In the genomic region with DNA sequence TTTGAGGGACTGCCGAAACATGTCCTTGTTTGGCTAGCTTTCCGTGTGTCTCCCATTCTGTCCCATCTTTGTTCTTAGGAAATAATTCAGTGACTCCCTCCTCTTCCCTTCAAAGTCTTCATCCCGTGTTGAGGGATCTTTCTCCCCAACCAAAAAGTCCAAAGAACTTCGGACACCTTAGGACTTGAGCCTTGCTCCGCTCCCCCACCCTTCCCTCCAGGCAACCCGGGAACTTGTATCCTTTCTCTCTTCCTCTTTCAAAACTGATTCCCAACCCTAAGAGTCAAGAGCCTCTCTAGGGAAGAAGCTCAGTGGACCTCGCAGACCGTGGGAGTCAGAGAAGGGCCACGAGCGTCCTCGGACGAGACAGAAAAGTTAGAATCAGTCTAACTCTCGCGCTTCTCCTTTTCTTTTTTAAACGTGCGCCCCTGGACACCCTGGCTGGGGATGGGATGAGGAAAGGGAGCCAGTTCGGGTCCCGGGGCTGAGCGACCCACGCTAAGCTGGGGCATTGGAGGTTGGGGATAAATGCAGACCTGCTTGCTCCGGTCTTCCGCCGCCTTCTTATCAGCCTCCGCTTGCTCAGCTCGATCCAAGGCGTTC, we compare ENCODE assay signal across 8 mouse cellular contexts. TPM values are rescaled to one million over a fixed set of nuclear protein-coding genes. Genes with fewer than 3 reads are reported as not detected.
A peak's percentile ranks its signal among the peaks of the same experiment; 100 is the strongest.
DNase-seq lines count a peak whose midpoint lies in the region; ATAC-seq and TF ChIP-seq lines count a peak whose summit lies in the region.

No protein-coding gene starts in this region.

- intact Hi-C loops in gastrocnemius, adult 2 months (cut with DNase I): loop anchor here (5.0 kb wide), 3 partner anchors 109 to 164 kb away; no protein-coding TSS in a partner anchor

- H3K4me2 ChIP-seq in forebrain, postnatal 0 days (ENCODE audit: low read depth): peak overlapping the region; percentile 95
- H3K4me2 ChIP-seq in liver, embryonic 14.5 days (ENCODE audit: low read depth): peak overlapping the region; percentile 64

- peak overlapping the region; percentile 91 for H3K4me3 ChIP-seq in gastrocnemius, adult 2 months
- peak overlapping the region; percentile 60 for H3K4me3 ChIP-seq in C2C12 (ENCODE audit: insufficient read depth, poor library complexity, severe bottlenecking)
- H3K4me3 ChIP-seq in forebrain, postnatal 0 days (ENCODE audit: low read depth, low read length): peak overlapping the region; percentile 47
- peak overlapping the region; percentile 48 for H3K4me3 ChIP-seq in liver, embryonic 14.5 days (ENCODE audit: insufficient read depth in 1 of 2, low read depth in 2 of 2, low read length in 2 of 2)

- ATAC-seq in forebrain, postnatal 0 days: no peak
- no peak for ATAC-seq in liver, embryonic 14.5 days (ENCODE audit: insufficient read depth)

- no peak for DNase-seq in gastrocnemius, adult 2 months
- DNase-seq in gastrocnemius, postnatal 25 days: no peak
- no peak for DNase-seq in forebrain, postnatal 0 days
- no peak for DNase-seq in liver, embryonic 14.5 days (ENCODE audit: low read depth in 3 of 3, low spot score in 3 of 3)
- no peak for DNase-seq in gastrocnemius, adult 8-10 months (ENCODE audit: low spot score in 2 of 2)
- no peak for DNase-seq in frontal cortex, postnatal 14 days (ENCODE audit: low spot score in 2 of 2)
- no peak for DNase-seq in layer of hippocampus, postnatal 14 days (ENCODE audit: low spot score in 2 of 2)

- peaks cover 19% of the 10 kb centered on the region for H3K4me1 ChIP-seq in forebrain, postnatal 0 days (ENCODE audit: insufficient read depth)
- H3K4me1 ChIP-seq in liver, embryonic 14.5 days (replicated peaks; ENCODE audit: control insufficient read depth in 2 of 2, insufficient read depth in 2 of 2, low read length in 1 of 2): peaks cover 0 to 2% of the 10 kb centered on the region in 2 experiments; a peak in 3 of 4 replicates

- no peak for TF ChIP-seq EP300 in liver, embryonic 14.5 days (IDR thresholded peaks at IDR 0.05; ENCODE audit: low read depth)

- TF ChIP-seq CTCF in gastrocnemius, adult 2 months (IDR thresholded peaks at IDR 0.05): no peak
- TF ChIP-seq CTCF in C2C12 (IDR thresholded peaks at IDR 0.05; ENCODE audit: control insufficient read depth, insufficient read depth, insufficient read length): no peak
- no peak for TF ChIP-seq CTCF in forebrain, postnatal 0 days (IDR thresholded peaks at IDR 0.05; ENCODE audit: low read depth)
- TF ChIP-seq CTCF in liver, embryonic 14.5 days (IDR thresholded peaks at IDR 0.05; ENCODE audit: low read depth): no peak

- H3K27ac ChIP-seq in gastrocnemius, adult 2 months: peak overlapping the region; percentile 99
- H3K27ac ChIP-seq in forebrain, postnatal 0 days (ENCODE audit: low read depth, low read length): no peak overlapping the region
- H3K27ac ChIP-seq in liver, embryonic 14.5 days: no peak overlapping the region

- 4% methylated on average over 25 of the region's 26 CpGs for WGBS in forebrain, postnatal 0 days
- 1% methylated on average over 26 of the region's 26 CpGs for WGBS in liver, embryonic 14.5 days (ENCODE audit: insufficient replicate concordance)

- no peaks in the 10 kb centered on the region for H3K9me3 ChIP-seq in forebrain, postnatal 0 days (ENCODE audit: low read length)
- no peaks in the 10 kb centered on the region for H3K9me3 ChIP-seq in liver, embryonic 14.5 days (ENCODE audit: control insufficient read depth, low read length)

- H3K79me2 ChIP-seq in C2C12 (ENCODE audit: control insufficient read depth, insufficient read depth): peaks cover 55% of the 10 kb centered on the region

- H3K27me3 ChIP-seq in C2C12 (ENCODE audit: control insufficient read depth, insufficient read depth, insufficient read length): no peaks in the 10 kb centered on the region
- H3K27me3 ChIP-seq in forebrain, postnatal 0 days (ENCODE audit: insufficient read depth, low read length): peaks cover 33% of the 10 kb centered on the region
- peaks cover 74% of the 10 kb centered on the region for H3K27me3 ChIP-seq in liver, embryonic 14.5 days (ENCODE audit: control insufficient read depth, insufficient read depth, low read length)

- H3K79me3 ChIP-seq in C2C12 (ENCODE audit: low read depth): peaks cover 42% of the 10 kb centered on the region

- peak overlapping the region; percentile 63 for H3ac ChIP-seq in C2C12 (ENCODE audit: control insufficient read depth, insufficient read length, low read depth)

- peak overlapping the region; percentile 50 for H3K9ac ChIP-seq in forebrain, postnatal 0 days
- no peak overlapping the region for H3K9ac ChIP-seq in liver, embryonic 14.5 days (replicated peaks)

- peaks cover 36% of the 10 kb centered on the region for H3K36me3 ChIP-seq in C2C12 (ENCODE audit: control insufficient read depth, insufficient read depth)
- no peaks in the 10 kb centered on the region for H3K36me3 ChIP-seq in forebrain, postnatal 0 days (ENCODE audit: insufficient read depth)
- no peaks in the 10 kb centered on the region for H3K36me3 ChIP-seq in liver, embryonic 14.5 days (replicated peaks; ENCODE audit: control insufficient read depth, insufficient read depth, low read depth)

TF ChIP-seq in C2C12, 6 proteins besides CTCF, POLR2A, EP300 and RAD21:
- TF ChIP-seq MYOD1 (IDR thresholded peaks at IDR 0.05; ENCODE audit: control insufficient read depth, insufficient read length, low read depth) (no peak), USF1 (IDR thresholded peaks at IDR 0.05; ENCODE audit: low read depth) (no peak), MYOG (IDR thresholded peaks at IDR 0.05; ENCODE audit: control insufficient read depth, extremely low read depth, insufficient read length) (no peak), FOSL1 (IDR thresholded peaks at IDR 0.05; ENCODE audit: insufficient read depth, low read length, poor library complexity, severe bottlenecking) (no peak), MAX (IDR thresholded peaks at IDR 0.05) (no peak), CEBPB (IDR thresholded peaks at IDR 0.05; ENCODE audit: low read depth) (no peak)

RNA-seq across cellular contexts. Expression of a gene that starts 0.6 kb away (rescaled TPM):
- total RNA-seq in gastrocnemius, adult 2 months (2021): over 10,000 TPM; 18,374 to 28,065 TPM
- total RNA-seq in gastrocnemius, postnatal 25 days (2021): over 10,000 TPM; 20,359 to 26,033 TPM
- 1,080 TPM for polyA plus RNA-seq in C2C12 (2012; fragmentation: generic; extraction: Trizol)
- 131 and 133 TPM in 2 replicates for total RNA-seq in forebrain, postnatal 0 days (2014; rRNA removed)
- 120 and 134 TPM in 2 replicates for polyA plus RNA-seq in forebrain, postnatal 0 days (2015; fragmentation: Nextera tagmentation; extraction: Ambion mirVana)
- polyA plus RNA-seq in liver, embryonic 14.5 days (2012; rRNA removed): 49.2 and 87.4 TPM in 2 replicates
- polyA plus RNA-seq in liver, embryonic 14.5 days (2014; fragmentation: Nextera tagmentation; extraction: Ambion mirVana): 113 and 116 TPM in 2 replicates
- over 10,000 TPM; 24,112 to 28,307 (median 24,365) TPM for total RNA-seq in gastrocnemius, adult 8-10 months (2022)
- 100 to 1,000 TPM; 230 to 252 TPM for total RNA-seq in layer of hippocampus, postnatal 14 days (2021)

Comparison
In these comparisons a context has a peak if more than half of its experiments do, and no peak if none do; other contexts are left out.
1. RNA of a gene that starts 0.6 kb away (total RNA-seq): 18,374 to 28,065 TPM in gastrocnemius, adult 2 months, 20,359 to 26,033 TPM in gastrocnemius, postnatal 25 days and 24,112 to 28,307 TPM in gastrocnemius, adult 8-10 months; 230 to 252 TPM in layer of hippocampus, postnatal 14 days and 131 to 133 TPM in forebrain, postnatal 0 days; every median in the first group is over 10 times any median in the second.
2. Peak in every context shown above with its lines, with median percentiles within 50 percentile points of each other: H3K4me3 ChIP-seq.